Mouse (Mus musculus) megakaryocyte, embryonic 14.5 days (primary cell): Measurements from ENCODE around the gene Higd1a.

Experiments used
- FLI1 ChIP-seq: IDR thresholded peaks from 2 replicates; pipeline ENCODE4 v1.6.1; 2012; ENCODE audit warnings: low read length, inconsistent platforms, mixed read lengths
- GATA1 ChIP-seq: IDR thresholded peaks from 3 replicates; pipeline ENCODE4 v1.6.1; 2012; ENCODE audit warnings: mixed read lengths, low read length, inconsistent platforms, borderline replicate concordance

DNA sequence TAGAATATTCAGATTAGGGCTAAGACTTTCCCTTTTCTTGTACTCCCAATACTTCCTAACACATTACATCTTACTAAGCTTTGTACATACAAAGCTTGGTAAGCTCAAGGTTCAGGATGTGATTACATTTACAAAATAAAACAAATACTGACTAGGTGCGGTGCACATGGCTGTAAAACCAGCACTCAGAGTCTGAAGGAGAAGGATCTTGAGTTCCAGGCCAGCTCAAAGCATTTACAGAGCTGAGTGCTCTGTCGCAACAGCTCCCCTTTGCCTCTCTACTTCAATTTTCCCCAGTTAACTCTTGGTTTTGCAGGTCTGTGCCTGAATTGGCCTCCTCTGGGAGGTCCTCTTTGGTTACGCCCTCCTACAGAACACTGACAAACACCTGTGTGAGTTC, 3.9 kb downstream of the Higd1a start:
- TF ChIP-seq FLI1 (no peak), GATA1 (no peak)
